Mouse (Mus musculus) induced T-regulatory cell, adult 2 months (primary cell): Measurements from ENCODE around the gene Rdh9.

Experiments
- DNase-seq: peaks from one replicate; pipeline ENCODE4 v3.0.0-alpha.2; 2012; ENCODE audit warnings: low read depth

The Rdh9 gene

GRCm38 (mm10) chr10:127776011-127776410 lies at the start of gene Rdh9:
Gene Rdh9 (plus strand): TSS chr10:127776386.
- no peak for DNase-seq

DNA sequence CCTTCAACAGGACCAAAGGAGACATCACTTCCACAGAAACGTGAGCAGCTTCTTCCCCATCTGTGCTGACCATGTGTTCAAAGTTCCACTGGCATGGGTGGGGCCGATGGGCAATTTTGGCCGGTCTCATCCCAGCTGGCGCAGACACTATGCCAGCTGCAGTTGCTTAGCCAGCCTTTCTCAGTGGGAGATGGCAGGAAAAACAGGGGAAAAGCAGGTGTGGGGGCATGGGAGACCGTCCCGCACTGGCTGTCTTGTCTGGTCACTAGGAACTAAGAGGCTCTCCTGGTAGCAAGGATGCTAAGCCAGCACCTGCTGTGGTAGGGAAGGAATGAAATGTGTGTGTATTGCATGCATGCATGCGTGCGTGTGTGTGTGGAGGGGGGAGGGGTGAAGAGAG lies 47.7 kb upstream of the Rdh9 start:
- no peak for DNase-seq

DNA sequence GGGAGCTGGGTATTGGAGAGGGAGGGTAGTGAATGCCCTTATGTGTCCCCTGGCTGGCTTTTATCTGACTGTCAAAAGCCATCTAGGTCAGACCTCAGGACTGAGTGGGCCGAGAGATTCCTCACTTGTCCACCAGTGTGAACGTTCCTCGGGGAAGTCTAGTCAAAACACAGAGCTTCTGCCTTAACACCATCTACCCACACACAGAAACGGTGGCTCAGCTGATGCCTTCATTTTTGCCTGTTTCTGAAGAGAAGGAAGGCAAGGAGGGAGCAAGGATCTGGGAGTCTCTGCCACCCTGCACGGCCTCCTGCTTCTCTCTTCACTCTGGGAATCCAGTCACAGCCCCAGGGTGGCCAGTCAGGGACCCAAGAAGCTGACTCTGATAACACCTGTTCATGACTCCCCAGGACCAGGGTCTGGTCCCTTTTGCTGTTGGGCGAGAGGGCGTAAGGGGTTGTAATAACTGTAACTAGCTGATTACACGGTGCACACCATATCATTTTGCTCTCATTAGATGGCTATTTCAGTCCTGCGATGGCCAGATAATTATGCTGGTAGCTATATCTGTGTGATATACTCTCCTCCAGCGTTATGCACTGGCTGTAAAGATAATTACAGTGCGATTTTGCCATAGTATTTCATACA lies 45.8 kb upstream of the Rdh9 start:
- DNase-seq: no peak

- DNase-seq: no peak
Measured at GRCm38 (mm10) chr10:127730933-127731310, 45.3 kb upstream of the Rdh9 start.

DNA sequence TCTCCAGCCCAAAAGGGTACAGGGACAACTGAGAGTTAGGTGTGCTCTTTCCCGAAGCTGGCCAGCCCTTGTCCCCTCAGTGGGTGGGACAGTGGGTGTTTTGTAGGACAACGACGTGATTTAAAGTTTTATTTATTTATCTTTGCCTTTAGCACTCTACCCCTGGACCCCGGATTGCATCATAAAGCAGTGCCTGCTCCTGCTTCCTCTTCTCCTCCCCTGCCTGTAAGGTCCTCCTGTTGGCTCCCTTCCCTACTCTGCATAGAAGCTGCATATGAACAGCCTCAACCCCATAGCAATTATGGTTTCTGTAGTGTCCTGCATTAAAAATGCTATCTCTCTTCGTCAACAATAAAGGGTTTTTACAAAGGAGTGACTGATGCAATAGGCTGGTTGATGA lies 44.8 kb upstream of the Rdh9 start:
- DNase-seq: no peak

DNA sequence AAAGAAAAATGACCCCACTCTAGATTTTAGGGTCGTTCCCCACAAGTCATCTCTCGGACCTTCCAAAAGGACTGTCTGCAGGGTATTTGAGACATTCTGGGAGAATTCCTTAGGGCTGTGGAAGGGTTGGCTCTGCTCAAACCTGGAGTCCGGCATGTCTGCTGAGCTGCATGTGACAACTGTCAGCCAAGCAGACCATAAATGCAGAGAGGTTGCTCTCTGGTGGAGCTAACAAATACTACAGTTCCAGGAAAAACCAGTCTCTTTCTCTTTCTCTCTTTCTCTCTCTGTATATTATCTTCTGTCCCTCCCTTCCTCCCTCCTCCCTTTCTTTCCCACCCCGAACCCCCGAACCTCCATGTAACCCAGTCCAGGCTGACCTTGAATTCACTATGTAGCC lies 41.8 kb upstream of the Rdh9 start:
- peak; percentile 45 for DNase-seq

GRCm38 (mm10) chr10:127736266-127736665 lies 39.9 kb upstream of the Rdh9 start:
- DNase-seq: peak; percentile 36

DNA sequence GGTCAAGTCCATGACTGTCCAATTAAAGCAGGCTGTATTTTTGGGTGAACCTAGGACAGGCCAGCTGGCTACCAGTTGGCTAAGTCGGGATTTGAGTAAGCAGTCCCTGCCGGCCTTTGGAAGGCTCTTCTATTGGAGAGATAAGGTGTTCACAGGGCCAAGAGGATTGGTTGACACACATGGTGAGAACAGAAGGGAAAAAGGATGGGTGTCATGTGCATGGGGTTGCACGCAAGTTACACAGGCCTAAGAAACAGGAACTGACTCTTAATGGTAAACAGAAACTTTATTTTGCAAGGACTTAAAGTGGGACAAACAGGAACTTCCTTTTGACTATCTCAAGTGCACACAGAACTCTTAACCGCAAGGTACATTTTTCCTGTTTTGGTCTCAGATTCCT lies 39.3 kb upstream of the Rdh9 start:
- DNase-seq: peak; percentile 32

GRCm38 (mm10) chr10:127737552-127737951 lies 38.6 kb upstream of the Rdh9 start:
- peak; percentile 12 for DNase-seq

- peak; percentile 77 for DNase-seq
Measured at GRCm38 (mm10) chr10:127738151-127738882, 37.9 kb upstream of the Rdh9 start.

- peak; percentile 85 for DNase-seq
Measured at GRCm38 (mm10) chr10:127739083-127739660, 37.0 kb upstream of the Rdh9 start, which contains the start of gene Zbtb39. Gene Zbtb39 (plus strand): TSS chr10:127739538.

GRCm38 (mm10) chr10:127739661-127740161 lies 36.5 kb upstream of the Rdh9 start:
- peak; percentile 43 for DNase-seq

- peak; percentile 72 for DNase-seq
Measured at GRCm38 (mm10) chr10:127744661-127745060, 31.5 kb upstream of the Rdh9 start.

DNA sequence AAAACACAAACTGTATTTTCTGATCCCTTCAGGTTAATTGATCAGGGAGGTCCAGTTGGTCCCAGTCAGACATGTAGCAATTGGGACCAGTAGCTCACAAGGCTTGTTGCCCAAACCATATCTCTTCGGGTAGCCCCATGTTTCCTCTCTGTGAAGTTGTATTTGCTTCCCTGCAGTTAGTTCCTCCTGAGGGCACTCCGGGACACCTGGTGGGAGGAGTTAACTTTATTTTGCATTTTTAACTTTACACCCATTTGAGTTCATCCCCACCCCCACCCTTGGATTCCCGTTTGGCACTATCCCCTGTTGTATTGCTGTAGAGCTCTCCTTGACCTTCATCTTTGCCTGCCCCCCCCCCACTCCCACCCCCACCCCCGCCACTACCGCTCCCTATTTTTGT lies 30.3 kb upstream of the Rdh9 start:
- no peak for DNase-seq

GRCm38 (mm10) chr10:127747254-127747653 lies 28.9 kb upstream of the Rdh9 start:
- no peak for DNase-seq

DNA sequence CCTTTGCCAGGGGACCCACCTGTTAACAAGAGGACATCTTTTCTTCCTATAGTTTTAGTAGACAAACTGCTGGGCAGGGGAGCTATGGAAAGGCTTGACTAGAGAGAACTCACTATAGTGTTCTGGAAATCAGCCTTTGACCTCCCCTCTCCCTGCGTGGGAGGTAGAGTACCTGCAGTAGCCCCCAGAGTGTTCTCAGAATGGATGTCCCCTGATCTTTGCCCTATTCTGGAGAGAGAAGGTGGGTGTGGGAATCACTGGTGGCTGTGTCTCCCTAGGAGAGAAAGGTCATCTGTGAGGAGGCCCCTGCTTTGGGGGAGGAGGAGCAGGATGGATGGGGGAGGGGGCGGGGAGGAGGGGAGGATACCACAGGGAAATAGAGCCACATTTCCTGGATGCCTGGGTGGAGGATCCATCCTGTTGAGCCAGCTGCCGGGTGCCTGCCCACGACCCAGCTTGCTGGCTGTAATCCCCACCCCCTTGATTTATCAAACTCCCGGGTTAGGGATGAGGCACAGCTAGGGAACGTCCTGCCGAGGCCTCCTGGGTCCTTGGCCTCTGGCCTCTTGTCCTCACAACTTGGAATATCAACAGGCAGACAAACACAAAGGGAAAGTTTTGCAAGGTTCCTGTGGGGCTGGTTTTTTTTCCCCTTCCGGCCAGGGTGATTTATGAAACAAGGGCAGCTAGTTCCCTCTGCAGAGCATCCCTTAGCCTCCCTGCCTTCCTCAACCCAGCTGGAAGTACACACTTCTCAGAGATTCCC lies 27.2 kb upstream of the Rdh9 start:
- DNase-seq: no peak

GRCm38 (mm10) chr10:127750136-127750777 lies 25.9 kb upstream of the Rdh9 start:
- DNase-seq: no peak

DNA sequence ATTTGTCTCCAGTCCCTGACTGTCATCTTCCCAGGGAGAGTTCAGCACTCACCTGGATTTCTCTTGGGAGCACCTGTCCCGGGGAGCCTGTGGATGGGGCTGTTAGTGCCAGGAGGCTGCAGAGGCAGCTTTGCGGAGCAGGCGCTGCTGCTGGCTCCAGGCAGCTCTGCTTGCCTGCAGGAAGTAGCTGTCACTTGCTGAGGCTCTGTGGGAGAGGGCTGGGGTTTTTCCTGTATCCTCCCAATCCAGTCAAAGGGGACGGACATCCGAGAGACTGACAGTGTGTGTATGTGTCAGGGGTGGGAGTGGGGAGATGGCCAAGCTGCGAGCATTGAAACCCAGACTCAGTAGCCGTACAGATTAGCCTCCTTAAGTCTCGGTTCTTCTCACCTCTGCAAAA lies 24.6 kb upstream of the Rdh9 start, which contains the start of gene Gpr182:
Gpr182 (minus strand) TSS at position 185 of the 400 bp plus-strand sequence.
- DNase-seq: no peak

DNA sequence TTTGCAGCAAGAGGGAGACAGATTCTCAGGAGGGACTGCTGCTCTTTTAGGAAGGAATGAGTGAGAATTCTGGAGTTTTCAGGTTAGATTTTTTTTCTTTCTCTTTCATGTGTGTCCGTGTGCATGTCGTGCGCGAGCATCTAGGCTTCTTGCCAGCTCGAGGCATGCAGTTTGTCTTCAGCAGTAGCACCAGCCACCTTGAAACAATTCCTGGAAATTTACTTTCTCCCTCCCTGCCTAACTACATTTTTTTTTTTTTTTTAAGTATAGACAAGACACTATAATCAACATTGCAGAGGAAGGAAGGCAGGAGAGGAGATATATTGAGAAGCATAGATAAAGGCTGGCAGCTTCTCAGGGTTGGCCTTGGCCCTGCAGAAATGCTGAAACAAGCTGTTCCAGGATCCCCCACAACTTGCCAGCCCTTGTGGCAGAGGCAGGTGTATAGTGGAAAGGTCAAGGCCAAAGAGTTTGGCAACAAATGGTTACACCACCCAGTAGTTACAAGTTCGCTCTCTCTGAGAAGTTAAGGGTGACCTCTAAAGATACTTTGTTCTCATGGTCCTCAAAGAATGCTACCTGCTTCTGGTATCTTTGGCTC lies 21.5 kb upstream of the Rdh9 start:
- no peak for DNase-seq

- DNase-seq: no peak
Measured at GRCm38 (mm10) chr10:127755246-127755645, 20.9 kb upstream of the Rdh9 start.

DNA sequence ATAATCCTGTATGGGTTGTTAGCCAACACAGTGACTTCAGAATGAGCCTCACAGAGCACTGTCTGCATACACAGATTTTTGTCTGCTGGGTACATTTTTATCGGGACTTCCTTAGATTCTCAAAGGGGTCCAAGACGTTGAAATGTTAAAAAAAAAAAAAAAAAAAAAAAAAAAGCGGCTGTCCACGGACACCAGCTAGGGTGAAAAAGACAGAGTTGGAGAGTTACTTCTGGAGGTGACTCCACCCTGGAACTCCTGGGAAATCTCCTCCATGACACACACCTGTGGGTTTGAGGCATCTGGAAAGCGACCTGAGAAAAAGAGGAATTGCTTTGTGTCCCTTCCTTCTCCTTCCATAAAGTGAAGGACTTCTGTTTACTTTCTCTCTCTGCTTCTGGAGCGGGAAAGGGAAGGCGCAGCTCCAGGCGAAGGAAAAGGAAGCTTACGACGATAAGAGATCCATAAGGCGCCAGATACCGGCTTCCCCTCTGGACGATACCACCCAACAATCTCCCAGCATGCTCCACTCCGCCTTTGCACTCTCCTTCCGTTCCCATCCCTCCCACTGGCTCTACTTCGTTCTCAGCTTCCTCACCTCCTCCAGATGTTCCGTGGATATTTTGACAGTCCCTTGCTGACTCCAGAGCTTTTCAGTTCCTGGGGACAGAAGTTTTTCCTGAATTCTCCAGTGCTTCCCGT lies 20.3 kb upstream of the Rdh9 start:
- no peak for DNase-seq
